Mouse (Mus musculus) bone marrow, adult 2 months (tissue): ENCODE measurements around the gene Cacnb3.

Source experiments
- CTCF ChIP-seq: fragments of 200-500 bp; IDR thresholded peaks from 2 replicates; pipeline ENCODE4 v1.5.1; 2011; ENCODE audit warnings: low read length, control low read depth; ENCODE audit not compliant: control insufficient read depth, insufficient read depth
- POLR2A ChIP-seq: fragments of 200-500 bp; IDR thresholded peaks from 2 replicates; pipeline ENCODE4 v1.6.1; 2011; ENCODE audit warnings: low read depth, mild to moderate bottlenecking, control low read depth, low read length, borderline replicate concordance; ENCODE audit not compliant: control insufficient read depth

- TF ChIP-seq CTCF (no peak), POLR2A (no peak)
Measured at GRCm38 (mm10) chr15:98640157-98640556, 9.5 kb downstream of the Cacnb3 start.
